Mouse (Mus musculus) CH12.LX (cell line): ENCODE data around the gene Ubl4b. TPM values are rescaled to one million over a fixed set of nuclear protein-coding genes. Genes with fewer than 3 reads are reported as not detected.

ENCODE experiments used
- DNase-seq: peaks from one replicate; pipeline ENCODE4 v3.0.0-alpha.2; 2013; ENCODE audit errors: extremely low read depth
- H3K27ac ChIP-seq: 2 replicates; pipeline ENCODE4 v1.5.1; 2012; ENCODE audit warnings: low read depth, mild to moderate bottlenecking, control low read depth, moderate library complexity; ENCODE audit not compliant: insufficient read depth
- H3K27me3 ChIP-seq: replicated peaks from 2 replicates; pipeline ENCODE3; 2012; ENCODE audit warnings: inconsistent platforms
- H3K36me3 ChIP-seq, 2 experiments: replicated peaks in 1 of 2; 2 replicates each; pipeline versions ENCODE3 to v1.6.1; 2012; ENCODE audit warnings: inconsistent platforms in 1 of 2, low read length in 1 of 2, mild to moderate bottlenecking in 1 of 2, mixed read lengths in 1 of 2, moderate library complexity in 1 of 2; ENCODE audit not compliant: control insufficient read depth in 1 of 2, insufficient read depth in 1 of 2
- H3K4me1 ChIP-seq, 2 experiments: 2 replicates each; pipeline ENCODE4 v1.6.1; 2012; ENCODE audit warnings: inconsistent platforms in 1 of 2, moderate library complexity in 1 of 2; ENCODE audit not compliant: insufficient read depth in 2 of 2, control insufficient read depth in 1 of 2
- H3K4me2 ChIP-seq: 2 replicates; pipeline ENCODE4 v1.6.1; 2012; ENCODE audit warnings: low read depth, mild to moderate bottlenecking, control low read depth; ENCODE audit not compliant: poor library complexity, insufficient read depth, severe bottlenecking
- H3K4me3 ChIP-seq, 3 experiments: fragments of 150-350 bp in 1 of 3; sonication (generic) in 1 of 3; replicated peaks in 1 of 3; 2 replicates each; pipeline versions ENCODE3 to v1.5.1; 2011 to 2012; ENCODE audit warnings: low read depth in 2 of 3, low read length in 2 of 3, mild to moderate bottlenecking in 2 of 3, moderate library complexity in 2 of 3, control low read depth in 1 of 3, improper control_type of control experiment in 1 of 3, inconsistent platforms in 1 of 3, mixed read lengths in 1 of 3; ENCODE audit not compliant: poor library complexity in 1 of 3
- H3K79me2 ChIP-seq: replicated peaks from 2 replicates; pipeline ENCODE4 v1.6.1; 2012; ENCODE audit warnings: mild to moderate bottlenecking, moderate library complexity; ENCODE audit not compliant: control insufficient read depth, poor library complexity, insufficient read depth, severe bottlenecking; ENCODE audit errors: extremely low read depth
- H3K9ac ChIP-seq: 2 replicates; pipeline ENCODE4 v1.6.1; 2012; ENCODE audit warnings: low read depth, mild to moderate bottlenecking, control low read depth, moderate library complexity; ENCODE audit not compliant: insufficient read depth
- H3K9me3 ChIP-seq: replicated peaks from 2 replicates; pipeline ENCODE3; 2012; ENCODE audit warnings: low read length, inconsistent platforms, mixed read lengths
- BHLHE40 ChIP-seq: IDR thresholded peaks from 2 replicates; pipeline ENCODE4 v1.6.1; 2011; ENCODE audit warnings: mild to moderate bottlenecking, low read depth, low read length, improper control_type of control experiment
- CTCF ChIP-seq, 2 experiments: IDR thresholded peaks in 1 of 2; conservative IDR thresholded peaks in 1 of 2; 2 replicates each; pipeline ENCODE4 v1.5.1; 2011 to 2012; ENCODE audit warnings: low read depth in 2 of 2, low read length in 2 of 2, improper control_type of control experiment in 1 of 2, inconsistent platforms in 1 of 2, mild to moderate bottlenecking in 1 of 2, moderate library complexity in 1 of 2
- HCFC1 ChIP-seq: IDR thresholded peaks from 2 replicates; pipeline ENCODE4 v1.6.1; 2012; ENCODE audit warnings: low read depth, mild to moderate bottlenecking, inconsistent platforms, low read length, improper control_type of control experiment
- IRF4 ChIP-seq: IDR thresholded peaks from 2 replicates; pipeline ENCODE4 v1.6.1; 2014; ENCODE audit warnings: low read depth, mild to moderate bottlenecking, inconsistent platforms, low read length, improper control_type of control experiment
- MAX ChIP-seq: IDR thresholded peaks from 2 replicates; pipeline ENCODE4 v1.6.1; 2011; ENCODE audit warnings: low read length, improper control_type of control experiment
- MYC ChIP-seq: IDR thresholded peaks from 2 replicates; pipeline ENCODE4 v1.6.1; 2011; ENCODE audit warnings: low read depth, mild to moderate bottlenecking, improper control_type of control experiment, low read length
- NELFE ChIP-seq: IDR thresholded peaks from 2 replicates; pipeline ENCODE4 v1.6.1; 2011; ENCODE audit warnings: low read depth, low read length, improper control_type of control experiment
- NRF1 ChIP-seq: IDR thresholded peaks from 2 replicates; pipeline ENCODE4 v1.6.1; 2014; ENCODE audit warnings: low read depth, mild to moderate bottlenecking, inconsistent platforms, low read length, improper control_type of control experiment, moderate library complexity
- POLR2A ChIP-seq: IDR thresholded peaks from 2 replicates; pipeline ENCODE4 v1.6.1; 2011; ENCODE audit warnings: low read depth, mild to moderate bottlenecking, improper control_type of control experiment, low read length
- RAD21 ChIP-seq: IDR thresholded peaks from 2 replicates; pipeline ENCODE4 v1.6.1; 2011; ENCODE audit warnings: low read depth, mild to moderate bottlenecking, low read length, improper control_type of control experiment, moderate library complexity
- RCOR1 ChIP-seq: conservative IDR thresholded peaks from 2 replicates; pipeline ENCODE4 v1.6.1; 2012; ENCODE audit warnings: low read depth, mild to moderate bottlenecking, inconsistent platforms, low read length, improper control_type of control experiment
- SIN3A ChIP-seq: IDR thresholded peaks from 2 replicates; pipeline ENCODE4 v1.6.1; 2012; ENCODE audit warnings: low read length, improper control_type of control experiment, inconsistent platforms
- SMC3 ChIP-seq: IDR thresholded peaks from 2 replicates; pipeline ENCODE4 v1.6.1; 2011; ENCODE audit warnings: low read depth, low read length, improper control_type of control experiment
- ZC3H11A ChIP-seq: IDR thresholded peaks from 2 replicates; pipeline ENCODE4 v1.6.1; 2012; ENCODE audit warnings: low read depth, mild to moderate bottlenecking, inconsistent platforms, low read length, improper control_type of control experiment
- ZKSCAN1 ChIP-seq: IDR thresholded peaks from 2 replicates; pipeline ENCODE4 v1.6.1; 2012; ENCODE audit warnings: low read depth, inconsistent platforms, low read length, improper control_type of control experiment, borderline replicate concordance
- ZNF384 ChIP-seq: IDR thresholded peaks from 2 replicates; pipeline ENCODE4 v1.6.1; 2012; ENCODE audit warnings: low read depth, low read length, improper control_type of control experiment, inconsistent platforms
- dilution Hi-C: fragments of 300-500 bp; cut with MboI; formaldehyde crosslinking; loops from 2 replicates; pipeline ENCODE4 v1.14.3; 2020; ENCODE audit warnings: low sequenced_read_pairs; ENCODE audit not compliant: extremely low pct_unique_long_range_greater_than_20kb, extremely low pct_ligation_motif_present
- in situ Hi-C: fragments of 300-500 bp; cut with MboI; formaldehyde crosslinking; loops from 3 replicates; pipeline ENCODE4 v1.14.3; 2019; ENCODE audit warnings: low sequenced_read_pairs, low pct_ligation_motif_present, low pct_unique_long_range_greater_than_20kb, mixed read lengths
- polyA plus RNA-seq: library from polyadenylated mRNA; unstranded; fragments of >175 nt; gene quantifications from 2 replicates; pipeline ENCODE4 v1.2.1, GENCODE M21; 2012; ENCODE audit warnings: low read depth; ENCODE audit not compliant: insufficient read length
- total RNA-seq, 2 experiments: library from RNA; depleted of rRNA; stranded (reverse); fragments of 300-350 nt in 1 of 2; fragments of >200 nt in 1 of 2; gene quantifications; 2 replicates each; pipeline ENCODE4 v1.2.3; 2012 to 2014

The Ubl4b gene
- total and polyA plus RNA-seq, 3 experiments: not detected

- dilution Hi-C loops (no loop called here), in situ Hi-C loops (loop anchor here (10.0 kb wide), 1 partner anchor 303 kb away; no protein-coding TSS in a partner anchor)
- TF ChIP-seq NRF1: no peak
- TF ChIP-seq ZKSCAN1: no peak
- 0 out of 4 replicates have a peak, but pooled peaks of 1 of the 2 experiments have one; percentile 7 for TF ChIP-seq CTCF (conservative IDR thresholded peaks at IDR 0.05 in 1 of 2, IDR thresholded peaks at IDR 0.05 in 1 of 2; ENCODE audit: low read depth in 2 of 2, low read length in 2 of 2)
- H3K79me2 ChIP-seq: no peaks in the 10 kb centered on the region
- H3K27ac ChIP-seq: no peak overlapping the region
- DNase-seq: no peak
- no peak overlapping the region for H3K4me2 ChIP-seq
- H3K4me3 ChIP-seq: no peak overlapping the region
- no peaks in the 10 kb centered on the region for H3K36me3 ChIP-seq
- no peaks in the 10 kb centered on the region for H3K9me3 ChIP-seq
- peaks cover 14 to 22% of the 10 kb centered on the region in 2 experiments for H3K4me1 ChIP-seq
- no peak overlapping the region for H3K9ac ChIP-seq
- peaks cover 2% of the 10 kb centered on the region for H3K27me3 ChIP-seq
These were observed 7.2 kb upstream of the Ubl4b start for GRCm38 (mm10) chr3:107562104-107562503.

GRCm38 (mm10) chr3:107559183-107559582 is 4.3 kb upstream of the Ubl4b start:
- Histone ChIP-seq H3K36me3 (no peaks in the 10 kb centered on the region), H3K79me2 (no peaks in the 10 kb centered on the region), H3K4me3 (no peak overlapping the region), H3K9me3 (no peaks in the 10 kb centered on the region), H3K9ac (no peak overlapping the region), H3K4me1 (peaks cover 8 to 15% of the 10 kb centered on the region in 2 experiments; a peak in 3 of 4 replicates), H3K27ac (no peak overlapping the region), H3K27me3 (peaks cover 2% of the 10 kb centered on the region), H3K4me2 (no peak overlapping the region)
- dilution Hi-C loops (no loop called here), in situ Hi-C loops (no loop called here)
- peak; percentile 65 for DNase-seq
- TF ChIP-seq POLR2A (no peak), RAD21 (peak; percentile 89), BHLHE40 (no peak), ZNF384 (no peak), MYC (0 out of 2 replicates have a peak, but pooled peaks have one; percentile 57), SIN3A (no peak), IRF4 (peak; percentile 13; the same call in 1 of the 2 replicates), SMC3 (peak; percentile 88), HCFC1 (no peak), NELFE (0 out of 2 replicates have a peak, but pooled peaks have one; percentile 24), ZC3H11A (peak; percentile 47), NRF1 (peak; percentile 20; the same call in 1 of the 2 replicates), CTCF (conservative IDR thresholded peaks at IDR 0.05 in 1 of 2, IDR thresholded peaks at IDR 0.05 in 1 of 2; ENCODE audit: low read depth in 2 of 2, low read length in 2 of 2) (peak; percentile 82 to 93), MAX (peak; percentile 32; the same call in 1 of the 2 replicates), RCOR1 (no peak)
